Mouse (Mus musculus): ENCODE measurements around the gene Xpa. TPM values are rescaled to one million over a fixed set of nuclear protein-coding genes. Genes with fewer than 3 reads are reported as not detected.

Xpa gene
- polyA plus RNA-seq (2012; rRNA removed), result 35.3 and 40.2 TPM in 2 replicates

- DNase-seq (ENCODE audit: low read depth), result peak; percentile 99
- TF ChIP-seq CTCF (IDR thresholded peaks at IDR 0.05; ENCODE audit: borderline replicate concordance, extremely low read depth, insufficient read depth, insufficient read length), result peak; percentile 5; the same call in 1 of the 2 replicates
- peak; percentile 51 for TF ChIP-seq POLR2A (IDR thresholded peaks at IDR 0.05; ENCODE audit: borderline replicate concordance, extremely low read depth, insufficient read depth, insufficient read length, poor library complexity, severe bottlenecking)
These were observed at the start of gene Xpa for GRCm38 (mm10) chr4:46195781-46196487. TSS of gene Xpa (minus strand) at chr4:46196311.

DNA sequence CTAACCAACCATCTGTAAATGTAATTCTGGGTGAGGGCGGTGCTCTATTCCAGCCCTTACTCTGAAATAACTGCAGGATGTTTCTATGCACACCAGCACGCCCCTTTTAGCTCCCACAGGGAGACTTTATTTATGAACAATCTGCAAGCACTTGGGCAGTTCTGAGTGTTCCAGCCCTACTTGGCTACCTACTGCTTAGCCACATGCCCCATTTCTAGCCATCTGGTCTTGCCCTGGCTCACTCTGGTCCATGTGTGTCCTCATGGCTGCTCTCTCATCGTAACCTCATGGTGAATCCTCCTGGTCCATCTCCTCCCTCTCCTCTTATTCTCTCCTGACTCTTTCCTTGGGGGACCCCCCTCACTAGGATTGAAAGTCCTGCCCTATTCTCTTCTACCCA, 39.8 kb upstream of the Xpa start:
- no peak for DNase-seq (ENCODE audit: low read depth)

GRCm38 (mm10) chr4:46234739-46235138, 38.6 kb upstream of the Xpa start:
- DNase-seq (ENCODE audit: low read depth), result no peak
- no peak for TF ChIP-seq POLR2A (IDR thresholded peaks at IDR 0.05; ENCODE audit: borderline replicate concordance, extremely low read depth, insufficient read depth, insufficient read length, poor library complexity, severe bottlenecking)
- TF ChIP-seq CTCF (IDR thresholded peaks at IDR 0.05; ENCODE audit: borderline replicate concordance, extremely low read depth, insufficient read depth, insufficient read length), result no peak

More for the DNA sequence above, 39.8 kb upstream of the Xpa start:
- no peak for TF ChIP-seq CTCF (IDR thresholded peaks at IDR 0.05; ENCODE audit: borderline replicate concordance, extremely low read depth, insufficient read depth, insufficient read length)
- no peak for TF ChIP-seq POLR2A (IDR thresholded peaks at IDR 0.05; ENCODE audit: borderline replicate concordance, extremely low read depth, insufficient read depth, insufficient read length, poor library complexity, severe bottlenecking)

- TF ChIP-seq CTCF (IDR thresholded peaks at IDR 0.05; ENCODE audit: borderline replicate concordance, extremely low read depth, insufficient read depth, insufficient read length) (no peak), POLR2A (IDR thresholded peaks at IDR 0.05; ENCODE audit: borderline replicate concordance, extremely low read depth, insufficient read depth, insufficient read length, poor library complexity, severe bottlenecking) (no peak)
- DNase-seq (ENCODE audit: low read depth), result peak; percentile 18
These were observed 30.9 kb upstream of the Xpa start for GRCm38 (mm10) chr4:46226972-46227535.

DNA sequence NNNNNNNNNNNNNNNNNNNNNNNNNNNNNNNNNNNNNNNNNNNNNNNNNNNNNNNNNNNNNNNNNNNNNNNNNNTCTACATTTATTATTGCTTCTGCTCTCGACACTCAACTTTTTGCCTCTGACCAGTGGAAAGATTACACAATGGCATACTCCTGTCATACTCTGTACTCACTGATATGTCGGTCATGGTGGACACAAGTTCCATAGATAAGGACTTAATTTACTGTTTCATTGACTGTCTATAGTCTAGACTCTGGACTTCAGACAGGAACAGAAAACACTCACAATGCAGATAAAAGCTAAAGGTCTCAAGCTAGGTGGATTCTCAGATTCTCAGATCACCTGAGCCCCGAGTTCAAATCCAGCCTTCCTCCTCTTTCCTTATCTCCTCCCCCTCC, 25.0 kb upstream of the Xpa start:
- no peak for TF ChIP-seq CTCF (IDR thresholded peaks at IDR 0.05; ENCODE audit: borderline replicate concordance, extremely low read depth, insufficient read depth, insufficient read length)
- no peak for TF ChIP-seq POLR2A (IDR thresholded peaks at IDR 0.05; ENCODE audit: borderline replicate concordance, extremely low read depth, insufficient read depth, insufficient read length, poor library complexity, severe bottlenecking)
- no peak for DNase-seq (ENCODE audit: low read depth)

GRCm38 (mm10) chr4:46202562-46203126, 6.5 kb upstream of the Xpa start:
- peak; percentile 46 for DNase-seq (ENCODE audit: low read depth)
- TF ChIP-seq CTCF (IDR thresholded peaks at IDR 0.05; ENCODE audit: borderline replicate concordance, extremely low read depth, insufficient read depth, insufficient read length) (no peak), POLR2A (IDR thresholded peaks at IDR 0.05; ENCODE audit: borderline replicate concordance, extremely low read depth, insufficient read depth, insufficient read length, poor library complexity, severe bottlenecking) (no peak)

DNA sequence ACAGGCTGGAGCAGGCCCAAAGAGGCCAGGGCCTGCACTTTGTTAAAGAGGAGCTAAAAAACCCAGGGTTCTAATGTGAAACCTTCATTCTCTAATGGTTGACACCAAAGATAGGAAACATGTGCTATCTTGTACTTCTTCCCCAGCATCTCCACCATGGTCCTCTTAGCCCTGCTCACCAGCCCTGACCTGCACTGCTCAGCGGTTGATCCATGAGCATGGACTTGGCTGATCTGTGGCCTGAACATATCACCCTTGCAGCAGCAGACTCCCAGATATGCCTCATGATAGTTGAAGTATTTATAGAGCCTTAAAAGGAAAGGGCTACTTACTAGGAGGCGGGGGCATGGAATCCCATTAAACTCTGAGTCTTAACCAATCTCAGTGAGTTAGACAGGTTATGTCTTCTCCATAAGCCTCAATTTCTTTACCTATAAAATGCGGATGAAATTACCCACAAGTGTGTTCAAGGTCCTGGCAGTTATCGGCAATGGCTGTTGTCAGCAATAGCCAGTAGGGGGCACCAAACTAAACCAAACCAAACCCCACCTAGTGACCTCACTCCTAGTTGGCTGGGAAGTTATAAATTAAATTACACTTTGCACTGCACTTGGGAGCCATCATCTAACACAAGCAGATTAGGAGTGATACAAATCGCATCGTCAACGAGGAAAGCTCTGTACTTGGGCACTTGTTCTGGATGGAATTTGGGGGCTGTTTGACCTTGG, 5.9 kb upstream of the Xpa start:
- peak; percentile 92 for DNase-seq (ENCODE audit: low read depth)
- TF ChIP-seq CTCF (IDR thresholded peaks at IDR 0.05; ENCODE audit: borderline replicate concordance, extremely low read depth, insufficient read depth, insufficient read length) (peak; percentile 83; the same call in 1 of the 2 replicates), POLR2A (IDR thresholded peaks at IDR 0.05; ENCODE audit: borderline replicate concordance, extremely low read depth, insufficient read depth, insufficient read length, poor library complexity, severe bottlenecking) (no peak)

DNA sequence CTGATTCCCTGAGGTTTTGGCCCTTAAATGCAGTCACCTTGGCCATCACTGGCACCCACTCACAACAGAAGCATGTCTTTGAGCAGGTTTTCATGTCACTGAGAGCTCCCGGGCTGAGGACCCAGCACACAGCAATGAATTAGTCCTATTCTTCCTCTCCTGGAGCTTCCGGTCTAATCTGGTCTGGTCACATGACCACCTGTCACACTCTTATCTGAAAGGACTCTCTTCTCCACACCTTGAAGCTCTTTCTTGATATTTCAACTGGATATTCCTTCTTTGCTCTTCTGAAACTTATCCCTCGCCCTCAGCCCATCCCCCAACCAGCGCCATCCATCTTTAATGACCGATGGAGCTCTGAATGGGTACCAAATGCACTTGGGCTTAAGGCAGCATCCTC, 2.0 kb upstream of the Xpa start:
- DNase-seq (ENCODE audit: low read depth), result no peak
- TF ChIP-seq CTCF (IDR thresholded peaks at IDR 0.05; ENCODE audit: borderline replicate concordance, extremely low read depth, insufficient read depth, insufficient read length) (no peak), POLR2A (IDR thresholded peaks at IDR 0.05; ENCODE audit: borderline replicate concordance, extremely low read depth, insufficient read depth, insufficient read length, poor library complexity, severe bottlenecking) (no peak)

GRCm38 (mm10) chr4:46196513-46196912, 402 bp upstream of the Xpa start:
- TF ChIP-seq CTCF (IDR thresholded peaks at IDR 0.05; ENCODE audit: borderline replicate concordance, extremely low read depth, insufficient read depth, insufficient read length) (no peak), POLR2A (IDR thresholded peaks at IDR 0.05; ENCODE audit: borderline replicate concordance, extremely low read depth, insufficient read depth, insufficient read length, poor library complexity, severe bottlenecking) (no peak)
- no peak for DNase-seq (ENCODE audit: low read depth)

GRCm38 (mm10) chr4:46192011-46192410, 4.1 kb downstream of the Xpa start:
- peak; percentile 25 for DNase-seq (ENCODE audit: low read depth)

DNA sequence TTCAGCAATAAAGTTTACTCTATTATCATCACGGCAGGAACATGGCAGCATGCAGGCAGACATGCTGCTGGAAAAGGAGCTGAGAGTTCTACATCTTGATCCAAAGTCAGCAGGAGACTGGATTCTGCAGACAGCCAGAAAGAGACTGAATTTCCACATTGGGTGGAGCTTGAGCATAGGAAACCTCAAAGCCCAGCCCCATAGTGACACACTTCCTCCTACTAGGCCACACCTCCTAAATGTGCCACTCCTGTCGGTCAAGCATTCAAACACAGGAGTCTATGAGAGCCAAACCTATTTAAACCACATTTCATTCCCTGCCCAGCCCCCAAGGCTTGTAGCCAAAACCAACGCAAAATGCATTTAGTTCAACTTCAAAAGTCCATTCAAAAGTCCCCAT, 9.6 kb downstream of the Xpa start:
- TF ChIP-seq CTCF (IDR thresholded peaks at IDR 0.05; ENCODE audit: borderline replicate concordance, extremely low read depth, insufficient read depth, insufficient read length) (no peak), POLR2A (IDR thresholded peaks at IDR 0.05; ENCODE audit: borderline replicate concordance, extremely low read depth, insufficient read depth, insufficient read length, poor library complexity, severe bottlenecking) (no peak)
- DNase-seq (ENCODE audit: low read depth), result no peak
